Mouse (Mus musculus) C2C12 (cell line): ENCODE measurements around the gene Cgnl1.

ENCODE experiments used
- CEBPB ChIP-seq: IDR thresholded peaks from one replicate; pipeline ENCODE4 v1.6.1; 2011; ENCODE audit warnings: low read depth, mild to moderate bottlenecking, control low read depth, moderate library complexity
- CTCF ChIP-seq: IDR thresholded peaks from one replicate; pipeline ENCODE4 v1.5.1; 2011; ENCODE audit not compliant: control insufficient read depth, insufficient read depth, insufficient read length
- FOSL1 ChIP-seq: IDR thresholded peaks from one replicate; pipeline ENCODE4 v1.8.0; 2011; ENCODE audit warnings: mild to moderate bottlenecking, low read length; ENCODE audit not compliant: poor library complexity, insufficient read depth, severe bottlenecking
- MAX ChIP-seq: IDR thresholded peaks from one replicate; pipeline ENCODE4 v1.6.1; 2011; ENCODE audit warnings: mild to moderate bottlenecking, control low read depth
- MYOD1 ChIP-seq: IDR thresholded peaks from one replicate; pipeline ENCODE4 v1.6.1; 2011; ENCODE audit warnings: low read depth; ENCODE audit not compliant: control insufficient read depth, insufficient read length
- USF1 ChIP-seq: IDR thresholded peaks from one replicate; pipeline ENCODE4 v1.6.1; 2011; ENCODE audit warnings: low read depth, mild to moderate bottlenecking, control low read depth, moderate library complexity

DNA sequence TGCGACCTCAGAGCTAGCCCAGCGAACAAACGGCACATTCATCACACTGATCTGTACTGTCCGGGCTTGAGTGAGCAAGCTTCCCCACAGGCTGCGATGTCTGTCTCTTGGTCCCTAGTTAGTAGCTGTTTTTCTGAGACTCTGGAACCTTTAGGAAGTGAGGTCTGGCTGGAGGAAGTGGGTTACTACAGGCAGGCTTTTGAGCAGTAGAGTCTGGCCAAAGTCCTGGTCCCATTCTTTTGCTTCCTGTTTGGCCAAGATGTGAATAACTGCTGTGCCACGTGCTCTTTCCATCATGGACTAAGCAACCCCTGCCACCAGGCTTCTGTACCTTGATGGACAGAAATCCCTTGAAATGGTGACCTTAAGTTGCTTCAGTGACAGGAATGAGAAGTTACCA, 174.5 kb downstream of the Cgnl1 start:
- TF ChIP-seq CTCF (no peak), MYOD1 (no peak), MAX (no peak), CEBPB (no peak), USF1 (no peak), FOSL1 (no peak)
